Mouse (Mus musculus) MEL (cell line): Measurements from ENCODE around the gene Tyk2. TPM values are rescaled to one million over a fixed set of nuclear protein-coding genes. Genes with fewer than 3 reads are reported as not detected.

Source experiments
- DNase-seq: peaks from one replicate; pipeline ENCODE4 v3.0.0; 2011; ENCODE audit warnings: low read depth, low spot score
- H3K27ac ChIP-seq: 2 replicates; pipeline ENCODE4 v1.5.1; 2012; ENCODE audit warnings: low read depth, mild to moderate bottlenecking, control low read depth, low read length, moderate library complexity; ENCODE audit not compliant: control insufficient read depth
- H3K27me3 ChIP-seq, 2 experiments: fragments of 150-350 bp in 1 of 2; sonication (generic) in 1 of 2; 2 replicates each; pipeline ENCODE4 v1.6.1; 2012; ENCODE audit warnings: low read length in 2 of 2, mild to moderate bottlenecking in 2 of 2, improper control_type of control experiment in 1 of 2, moderate library complexity in 1 of 2; ENCODE audit not compliant: insufficient read depth in 2 of 2, control insufficient read depth in 1 of 2
- H3K36me3 ChIP-seq, 2 experiments: 2 replicates each; pipeline ENCODE4 v1.6.1; 2012 to 2014; ENCODE audit warnings: low read length in 2 of 2, improper control_type of control experiment in 1 of 2, inconsistent platforms in 1 of 2, mild to moderate bottlenecking in 1 of 2; ENCODE audit not compliant: insufficient read depth in 2 of 2, control insufficient read depth in 1 of 2
- H3K4me1 ChIP-seq, 2 experiments: fragments of 150-350 bp in 1 of 2; sonication (generic) in 1 of 2; 2 replicates each; pipeline ENCODE4 v1.6.1; 2012; ENCODE audit warnings: low read length in 2 of 2, improper control_type of control experiment in 1 of 2, mild to moderate bottlenecking in 1 of 2; ENCODE audit not compliant: insufficient read depth in 2 of 2, control insufficient read depth in 1 of 2
- H3K4me3 ChIP-seq, 2 experiments: fragments of 150-350 bp in 1 of 2; sonication (generic) in 1 of 2; 2 replicates each; pipeline ENCODE4 v1.5.1; 2012; ENCODE audit warnings: low read depth in 2 of 2, low read length in 2 of 2, mild to moderate bottlenecking in 2 of 2, moderate library complexity in 2 of 2, control low read depth in 1 of 2, improper control_type of control experiment in 1 of 2; ENCODE audit not compliant: control insufficient read depth in 1 of 2, insufficient read depth in 1 of 2
- H3K79me2 ChIP-seq: 2 replicates; pipeline ENCODE4 v1.6.1; 2012; ENCODE audit warnings: mild to moderate bottlenecking, low read length, moderate library complexity; ENCODE audit not compliant: control insufficient read depth, poor library complexity, insufficient read depth
- H3K9ac ChIP-seq: 2 replicates; pipeline ENCODE4 v1.6.1; 2012; ENCODE audit warnings: low read depth, mild to moderate bottlenecking, control low read depth, low read length, moderate library complexity; ENCODE audit not compliant: control insufficient read depth, poor library complexity, severe bottlenecking
- H3K9me3 ChIP-seq: fragments of 150-350 bp; sonication (generic); replicated peaks from 2 replicates; pipeline ENCODE4 v1.6.1; 2012; ENCODE audit warnings: mild to moderate bottlenecking, low read length, improper control_type of control experiment, moderate library complexity; ENCODE audit not compliant: insufficient read depth
- BHLHE40 ChIP-seq: IDR thresholded peaks from 2 replicates; pipeline ENCODE4 v1.6.1; 2012; ENCODE audit warnings: low read depth, mild to moderate bottlenecking, inconsistent platforms, low read length, improper control_type of control experiment, borderline replicate concordance
- CHD1 ChIP-seq: IDR thresholded peaks from 2 replicates; pipeline ENCODE4 v1.6.1; 2012; ENCODE audit warnings: low read depth, mild to moderate bottlenecking, inconsistent platforms, low read length, improper control_type of control experiment
- E2F4 ChIP-seq: IDR thresholded peaks from 2 replicates; pipeline ENCODE4 v1.6.1; 2011; ENCODE audit warnings: low read depth, low read length, improper control_type of control experiment, borderline replicate concordance
- ELF1 ChIP-seq: IDR thresholded peaks from 2 replicates; pipeline ENCODE4 v1.6.1; 2014; ENCODE audit warnings: low read depth, mild to moderate bottlenecking, inconsistent platforms, low read length, improper control_type of control experiment, moderate library complexity
- ETS1 ChIP-seq: IDR thresholded peaks from 2 replicates; pipeline ENCODE4 v1.6.1; 2012; ENCODE audit warnings: low read depth, mild to moderate bottlenecking, inconsistent platforms, low read length, improper control_type of control experiment, moderate library complexity
- HCFC1 ChIP-seq: IDR thresholded peaks from 2 replicates; pipeline ENCODE4 v1.6.1; 2012; ENCODE audit warnings: low read depth, mild to moderate bottlenecking, inconsistent platforms, low read length, improper control_type of control experiment, moderate library complexity
- KAT2A ChIP-seq: conservative IDR thresholded peaks from 2 replicates; pipeline ENCODE4 v1.6.1; 2012; ENCODE audit warnings: low read depth, low read length, improper control_type of control experiment, inconsistent platforms
- MAX ChIP-seq: IDR thresholded peaks from 2 replicates; pipeline ENCODE4 v1.6.1; 2011; ENCODE audit warnings: low read length, improper control_type of control experiment
- MAZ ChIP-seq: IDR thresholded peaks from 2 replicates; pipeline ENCODE4 v1.6.1; 2012; ENCODE audit warnings: low read depth, mild to moderate bottlenecking, inconsistent platforms, low read length, improper control_type of control experiment
- MEF2A ChIP-seq: IDR thresholded peaks from 2 replicates; pipeline ENCODE4 v1.6.1; 2014; ENCODE audit warnings: low read depth, mild to moderate bottlenecking, inconsistent platforms, low read length, improper control_type of control experiment; ENCODE audit not compliant: poor library complexity, insufficient replicate concordance, severe bottlenecking; ENCODE audit errors: extremely low read depth
- MXI1 ChIP-seq: IDR thresholded peaks from 2 replicates; pipeline ENCODE4 v1.6.1; 2011; ENCODE audit warnings: mild to moderate bottlenecking, low read depth, low read length, improper control_type of control experiment
- MYC ChIP-seq: IDR thresholded peaks from 2 replicates; pipeline ENCODE4 v1.6.1; 2011; ENCODE audit warnings: low read depth, mild to moderate bottlenecking, low read length, improper control_type of control experiment, moderate library complexity
- NELFE ChIP-seq: IDR thresholded peaks from 2 replicates; pipeline ENCODE4 v1.6.1; 2011; ENCODE audit warnings: low read depth, low read length, improper control_type of control experiment
- POLR2A ChIP-seq, 2 experiments: IDR thresholded peaks; 2 replicates each; pipeline ENCODE4 v1.6.1; 2011 to 2012; ENCODE audit warnings: low read length in 2 of 2, mild to moderate bottlenecking in 2 of 2, control low read depth in 1 of 2, improper control_type of control experiment in 1 of 2, low read depth in 1 of 2, moderate library complexity in 1 of 2; ENCODE audit not compliant: control insufficient read depth in 1 of 2, insufficient read depth in 1 of 2, poor library complexity in 1 of 2
- POLR2AphosphoS2 ChIP-seq: IDR thresholded peaks from 2 replicates; pipeline ENCODE4 v1.6.1; 2011; ENCODE audit warnings: low read length, improper control_type of control experiment
- POLR2AphosphoS5 ChIP-seq: IDR thresholded peaks from 2 replicates; pipeline ENCODE4 v1.6.1; 2012; ENCODE audit warnings: low read depth, borderline replicate concordance, mild to moderate bottlenecking, inconsistent platforms, low read length, moderate library complexity, mixed read lengths
- RCOR1 ChIP-seq: IDR thresholded peaks from 2 replicates; pipeline ENCODE4 v1.6.1; 2012; ENCODE audit warnings: low read depth, mild to moderate bottlenecking, inconsistent platforms, low read length, improper control_type of control experiment
- SIN3A ChIP-seq: IDR thresholded peaks from 2 replicates; pipeline ENCODE4 v1.6.1; 2012; ENCODE audit warnings: low read length, improper control_type of control experiment, inconsistent platforms
- TBP ChIP-seq: IDR thresholded peaks from 2 replicates; pipeline ENCODE4 v1.8.0; 2011; ENCODE audit warnings: low read depth, low read length, improper control_type of control experiment
- TCF12 ChIP-seq: IDR thresholded peaks from 2 replicates; pipeline ENCODE4 v1.6.1; 2014; ENCODE audit warnings: low read depth, mild to moderate bottlenecking, inconsistent platforms, low read length, improper control_type of control experiment, moderate library complexity
- USF1 ChIP-seq: IDR thresholded peaks from 2 replicates; pipeline ENCODE4 v1.6.1; 2014; ENCODE audit warnings: low read depth, mild to moderate bottlenecking, inconsistent platforms, low read length, improper control_type of control experiment, moderate library complexity
- ZKSCAN1 ChIP-seq: IDR thresholded peaks from 2 replicates; pipeline ENCODE4 v1.6.1; 2012; ENCODE audit warnings: low read depth, mild to moderate bottlenecking, inconsistent platforms, low read length, improper control_type of control experiment, moderate library complexity
- ZMIZ1 ChIP-seq: IDR thresholded peaks from 2 replicates; pipeline ENCODE4 v1.6.1; 2012; ENCODE audit warnings: low read depth, mild to moderate bottlenecking, inconsistent platforms, low read length, improper control_type of control experiment, moderate library complexity
- polyA plus RNA-seq, 2 experiments: library from polyadenylated mRNA; stranded (reverse) in 1 of 2; unstranded in 1 of 2; fragments of >175 nt in 1 of 2; fragments of >200 nt in 1 of 2; gene quantifications; 2 replicates each; pipeline versions ENCODE4 v1.2.1 to v1.2.4; 2012; ENCODE audit warnings: low replicate concordance in 2 of 2, low read depth in 1 of 2; ENCODE audit not compliant: insufficient read length in 2 of 2, insufficient read depth in 1 of 2, missing spikeins in 1 of 2
- total RNA-seq: library from RNA; depleted of rRNA; stranded (reverse); fragments of 300-350 nt; gene quantifications from 2 replicates; pipeline ENCODE4 v1.2.3, GENCODE M21; 2012

Tyk2 gene
- total and polyA plus RNA-seq, 3 experiments, result 43.8 to 63.3 TPM; not detected in 1

- Histone ChIP-seq H3K36me3 (peaks cover 30 to 44% of the 10 kb centered on the region in 2 experiments), H3K9me3 (no peaks in the 10 kb centered on the region), H3K4me3 (peak overlapping the region; percentile 33 to 49), H3K27ac (peak overlapping the region; percentile 35), H3K27me3 (no peaks in the 10 kb centered on the region), H3K79me2 (peaks cover 67% of the 10 kb centered on the region), H3K9ac (peak overlapping the region; percentile 60), H3K4me1 (peaks cover 22 to 27% of the 10 kb centered on the region in 2 experiments)
- 0 out of 2 replicates have a peak, but pooled peaks have one; percentile 81 for TF ChIP-seq CHD1
- no peak for TF ChIP-seq RCOR1
- TF ChIP-seq TCF12, result no peak
- no peak for TF ChIP-seq KAT2A
- peak; percentile 98 for TF ChIP-seq MXI1
- TF ChIP-seq ZMIZ1, result peak; percentile 47; the same call in 1 of the 2 replicates
- TF ChIP-seq TBP, result peak; percentile 57; the same call in 1 of the 2 replicates
- peak; percentile 95 for TF ChIP-seq SIN3A
- TF ChIP-seq MAX, result peak; percentile 87
- no peak for TF ChIP-seq E2F4
- peak; percentile 55 for TF ChIP-seq NELFE
- TF ChIP-seq MYC, result peak; percentile 93
- 0 out of 2 replicates have a peak, but pooled peaks have one; percentile 7 for TF ChIP-seq MEF2A
- peak; percentile 68 for TF ChIP-seq ELF1
- peak in 1 of 2 experiments; percentile 73; a peak in 2 of 4 replicates for TF ChIP-seq POLR2A (IDR thresholded peaks at IDR 0.05; ENCODE audit: control insufficient read depth in 1 of 2, insufficient read depth in 1 of 2, low read depth in 1 of 2, low read length in 2 of 2, poor library complexity in 1 of 2)
- TF ChIP-seq MAZ, result peak; percentile 89
- TF ChIP-seq USF1, result no peak
- TF ChIP-seq HCFC1, result peak; percentile 73
- TF ChIP-seq POLR2AphosphoS2, result 0 out of 2 replicates have a peak, but pooled peaks have one; percentile 58
- 0 out of 2 replicates have a peak, but pooled peaks have one; percentile 41 for TF ChIP-seq ETS1
- TF ChIP-seq POLR2AphosphoS5, result no peak
- no peak for TF ChIP-seq ZKSCAN1
- no peak for TF ChIP-seq BHLHE40
- peak; percentile 97 for DNase-seq
These were observed 15.7 kb upstream of the Tyk2 start for GRCm38 (mm10) chr9:21146722-21147121.
